Mouse (Mus musculus) brain, embryonic 14.5 days (tissue): ENCODE data around the gene Rreb1.

Experiments used
- CTCF ChIP-seq: fragments of 200-500 bp; IDR thresholded peaks from 2 replicates; pipeline ENCODE4 v1.5.1; 2012; ENCODE audit warnings: inconsistent platforms, mild to moderate bottlenecking, moderate library complexity, borderline replicate concordance; ENCODE audit not compliant: insufficient read depth, insufficient read length; ENCODE audit errors: extremely low read depth
- POLR2A ChIP-seq: fragments of 200-500 bp; IDR thresholded peaks from 2 replicates; pipeline ENCODE4 v1.6.1; 2012; ENCODE audit warnings: mild to moderate bottlenecking, inconsistent platforms, borderline replicate concordance; ENCODE audit not compliant: poor library complexity, insufficient read depth, insufficient read length, severe bottlenecking; ENCODE audit errors: extremely low read depth

GRCm38 (mm10) chr13:37967565-37967964 is 189.4 kb downstream of the Rreb1 start:
- no peak for TF ChIP-seq CTCF
- TF ChIP-seq POLR2A, result no peak
